Mouse (Mus musculus) cerebellum, postnatal 36 days (tissue): ENCODE data around the gene Rnf150.

Source experiments
- DNase-seq, 2 experiments: peaks; one replicate each; pipeline ENCODE4 v3.0.0; 2021 to 2022; ENCODE audit warnings: mixed read lengths in 2 of 2

The Rnf150 gene

DNA sequence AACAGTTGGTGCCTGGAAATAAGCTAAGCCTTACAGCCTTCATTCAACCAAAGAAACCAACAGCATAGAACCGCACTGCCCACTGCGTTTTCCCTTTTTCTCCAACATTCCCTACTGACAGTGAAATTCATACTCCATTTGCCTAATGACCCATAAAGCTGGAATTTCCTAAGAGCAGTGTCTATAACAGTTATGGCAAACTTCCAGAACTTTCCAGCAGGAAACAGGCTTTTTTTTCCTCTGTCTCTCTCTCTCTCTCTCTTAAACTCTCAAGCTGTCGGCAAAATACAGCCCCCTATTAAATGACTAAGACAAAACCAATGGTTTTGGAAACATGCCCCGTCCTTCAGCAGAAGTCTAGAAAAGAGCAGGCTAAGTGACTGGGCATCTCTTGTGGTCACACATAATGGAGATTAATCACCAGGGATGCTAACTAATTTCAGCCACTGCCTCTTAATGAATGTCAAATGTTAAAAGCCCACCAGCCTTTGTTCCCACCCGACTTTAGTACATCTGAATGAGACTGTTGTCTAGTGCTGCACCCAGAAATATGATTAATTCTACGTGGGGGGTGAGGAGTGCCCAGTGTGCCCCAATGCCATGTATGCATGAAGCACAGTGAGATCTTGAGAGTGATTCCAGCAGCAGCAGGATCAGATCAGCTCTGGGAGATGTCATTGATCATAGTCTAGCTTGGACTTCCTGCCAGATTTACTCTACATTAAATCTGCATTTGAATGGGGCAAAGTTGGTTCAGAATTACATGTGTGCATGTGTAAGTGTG is 80.3 kb downstream of the Rnf150 start:
- DNase-seq, result no peak

- no peak for DNase-seq
These were observed 82.7 kb downstream of the Rnf150 start for GRCm38 (mm10) chr8:82945867-82946266.

DNA sequence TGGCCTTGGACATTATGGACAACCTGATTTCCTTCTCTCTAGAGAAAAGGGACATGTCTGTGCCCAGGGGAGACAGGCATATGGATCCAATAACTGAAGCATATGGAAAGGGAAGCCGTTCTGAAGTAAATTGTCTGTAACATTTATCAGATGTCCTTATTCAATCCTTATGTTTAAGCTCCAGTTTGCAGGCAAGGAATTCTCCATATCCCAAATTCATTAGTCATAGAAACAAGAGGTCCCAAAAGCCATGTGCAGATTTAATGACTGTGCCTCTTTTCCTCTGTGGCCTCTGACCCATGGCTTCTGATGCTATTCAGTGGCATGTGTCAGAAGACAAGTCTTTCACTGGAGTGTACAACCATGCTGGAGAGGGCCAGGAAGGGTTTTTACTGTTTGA is 83.5 kb downstream of the Rnf150 start:
- DNase-seq, result no peak

DNA sequence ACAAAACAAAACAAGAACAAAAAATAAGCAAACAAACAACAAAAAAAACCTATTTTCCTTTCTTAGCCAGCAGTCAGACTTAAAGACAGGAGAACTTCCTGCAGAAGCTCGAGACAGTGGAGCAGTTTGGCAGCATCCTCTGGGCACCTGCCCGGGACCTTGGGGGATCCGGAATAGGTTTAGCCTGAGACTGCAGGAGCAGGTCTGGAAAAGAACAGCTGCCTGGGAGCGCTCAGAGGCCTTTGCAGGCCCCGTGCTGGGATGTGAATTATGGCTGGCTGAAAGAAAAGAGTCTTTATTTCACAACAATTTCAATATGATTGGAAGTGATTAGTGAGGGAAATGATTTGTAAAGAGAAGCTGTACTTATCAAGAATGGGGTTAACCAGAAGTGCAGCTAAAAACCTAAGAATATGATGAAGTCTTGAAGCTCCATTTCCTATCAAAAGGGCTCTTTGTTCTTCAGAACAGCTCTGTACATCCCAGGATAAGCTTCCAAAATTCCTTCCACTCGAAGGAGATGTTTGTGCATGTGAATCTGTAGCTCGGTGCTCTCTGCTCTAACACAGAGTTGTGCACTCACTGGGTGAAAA is 92.1 kb downstream of the Rnf150 start:
- peak; percentile 34 to 46 for DNase-seq

GRCm38 (mm10) chr8:82959491-82959890 is 96.3 kb downstream of the Rnf150 start:
- no peak for DNase-seq

GRCm38 (mm10) chr8:82959980-82960610 is 96.9 kb downstream of the Rnf150 start:
- DNase-seq, result no peak

- no peak for DNase-seq
These were observed 101.4 kb downstream of the Rnf150 start for GRCm38 (mm10) chr8:82964537-82964936.

DNA sequence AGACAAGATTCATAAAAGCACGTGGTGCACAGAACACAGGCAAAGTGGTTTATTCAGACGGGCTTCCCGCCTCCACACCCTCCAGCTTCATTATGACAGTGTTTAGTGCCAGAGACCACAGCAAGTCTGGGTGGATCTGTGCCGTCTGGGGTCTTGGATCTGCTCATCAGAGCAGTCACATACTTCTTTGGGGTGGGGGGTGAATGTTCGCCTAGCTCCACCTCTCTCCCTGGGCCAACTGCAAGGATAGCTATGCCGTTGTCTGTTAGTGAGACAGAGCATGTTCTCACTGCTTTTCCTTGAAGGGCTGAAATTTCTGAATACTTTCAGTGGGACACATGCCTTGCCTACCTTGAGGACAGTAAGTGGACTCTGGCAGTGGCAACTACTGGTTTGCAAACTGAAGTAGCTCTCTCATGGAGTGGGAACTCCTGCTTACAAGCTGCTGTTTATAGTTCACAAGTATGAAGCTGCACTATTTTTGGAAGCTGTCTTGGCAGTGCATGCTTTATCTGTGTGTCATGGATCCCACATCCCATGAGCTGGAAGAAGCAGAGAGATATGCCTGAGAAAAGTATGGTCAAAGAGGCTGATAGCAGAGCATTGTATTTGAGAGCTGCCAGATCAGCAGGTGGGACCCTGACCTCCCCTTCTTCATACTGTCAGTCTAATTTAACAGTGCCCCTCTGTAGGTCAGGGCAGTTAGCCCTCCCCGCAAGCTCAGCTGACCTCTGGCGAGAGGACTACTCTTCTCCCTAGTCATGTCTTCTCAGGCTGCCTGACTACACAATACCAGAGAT is 104.9 kb downstream of the Rnf150 start:
- DNase-seq, result no peak

GRCm38 (mm10) chr8:82969967-82970366 is 106.8 kb downstream of the Rnf150 start:
- DNase-seq, result no peak

DNA sequence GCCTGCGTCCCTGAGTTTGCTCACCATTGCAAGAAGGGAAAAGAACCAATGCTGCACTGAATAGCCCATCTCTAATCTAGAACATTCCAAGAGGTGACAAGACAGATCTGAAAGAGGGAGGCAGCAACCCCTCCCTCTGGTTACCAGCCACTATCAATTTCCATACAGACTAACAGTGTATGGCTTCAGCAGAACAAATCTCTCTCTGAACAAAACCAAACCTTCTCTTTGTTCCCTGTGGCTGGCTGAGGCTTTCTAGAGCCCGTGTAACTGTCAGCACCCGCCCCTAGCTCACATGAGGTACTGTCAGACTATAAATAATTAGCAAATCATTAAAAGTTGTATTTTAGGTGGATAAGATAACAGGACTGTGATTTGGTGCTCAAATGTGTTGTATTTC is 109.7 kb downstream of the Rnf150 start:
- no peak for DNase-seq

GRCm38 (mm10) chr8:82973331-82973730 is 110.2 kb downstream of the Rnf150 start:
- DNase-seq, result no peak

- DNase-seq, result no peak
These were observed 118.2 kb downstream of the Rnf150 start for GRCm38 (mm10) chr8:82981244-82981855.

DNA sequence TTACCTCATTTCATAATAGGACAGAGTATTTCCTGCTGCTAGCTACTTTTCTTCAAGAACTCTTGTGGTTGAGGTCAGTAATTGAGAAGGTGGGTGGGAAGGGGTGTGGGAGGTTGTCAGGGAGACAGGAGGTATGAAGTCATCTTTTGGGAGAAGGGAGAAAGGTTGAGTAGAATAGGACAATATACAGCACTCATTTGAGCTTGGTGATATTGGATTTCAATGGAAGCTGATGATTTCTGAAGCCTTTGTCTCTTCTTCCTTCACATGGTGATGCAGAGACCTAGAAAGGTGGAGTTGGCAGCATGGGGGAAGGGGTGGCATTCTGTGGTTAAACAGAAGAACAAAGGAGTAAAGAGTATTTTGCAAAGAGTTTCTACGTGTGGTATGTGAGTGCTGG is 119.7 kb downstream of the Rnf150 start:
- no peak for DNase-seq

- no peak for DNase-seq
These were observed 120.1 kb downstream of the Rnf150 start for GRCm38 (mm10) chr8:82983301-82983700.

DNA sequence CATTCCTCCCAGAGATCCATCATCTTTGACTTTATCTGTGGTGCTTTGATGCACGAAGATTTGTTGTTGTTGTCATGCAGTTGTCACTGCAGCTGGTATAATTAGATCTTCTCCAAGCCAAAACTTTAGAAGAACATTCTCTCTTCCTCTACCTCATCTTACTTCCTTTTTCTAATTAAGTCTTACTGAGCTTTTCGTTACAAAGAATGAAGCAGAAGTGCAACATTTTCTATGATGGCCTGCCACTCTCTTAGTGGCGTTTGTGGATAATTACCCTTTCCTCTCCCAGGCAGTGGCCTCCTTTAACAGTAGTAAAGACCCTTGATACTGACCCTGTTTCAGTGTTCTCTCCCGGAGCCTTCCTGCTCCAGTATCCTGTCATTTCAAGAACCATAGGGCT is 128.9 kb downstream of the Rnf150 start:
- no peak for DNase-seq

- no peak for DNase-seq
These were observed 132.7 kb downstream of the Rnf150 start for GRCm38 (mm10) chr8:82995727-82996438.

DNA sequence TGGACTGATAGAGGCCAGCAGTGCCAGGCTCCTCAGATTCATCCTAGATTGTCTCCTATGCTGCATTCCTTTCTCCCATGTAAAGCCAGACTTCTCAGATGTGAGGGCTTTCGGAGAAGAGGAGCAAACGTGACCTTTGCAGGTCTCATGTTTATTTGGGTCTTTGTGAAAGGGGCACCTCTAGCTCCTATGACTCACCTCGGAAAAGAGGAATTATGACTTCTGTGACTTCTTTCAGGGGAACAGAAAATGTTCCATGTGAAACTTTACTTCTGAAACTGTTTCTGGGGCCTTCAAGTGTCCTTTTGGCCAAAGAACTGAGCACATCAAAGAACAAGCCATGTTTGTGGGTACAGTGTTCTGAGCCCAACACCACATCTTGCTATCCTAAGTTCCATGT is 133.7 kb downstream of the Rnf150 start:
- no peak for DNase-seq

GRCm38 (mm10) chr8:82998778-82999177 is 135.6 kb downstream of the Rnf150 start:
- no peak for DNase-seq

DNA sequence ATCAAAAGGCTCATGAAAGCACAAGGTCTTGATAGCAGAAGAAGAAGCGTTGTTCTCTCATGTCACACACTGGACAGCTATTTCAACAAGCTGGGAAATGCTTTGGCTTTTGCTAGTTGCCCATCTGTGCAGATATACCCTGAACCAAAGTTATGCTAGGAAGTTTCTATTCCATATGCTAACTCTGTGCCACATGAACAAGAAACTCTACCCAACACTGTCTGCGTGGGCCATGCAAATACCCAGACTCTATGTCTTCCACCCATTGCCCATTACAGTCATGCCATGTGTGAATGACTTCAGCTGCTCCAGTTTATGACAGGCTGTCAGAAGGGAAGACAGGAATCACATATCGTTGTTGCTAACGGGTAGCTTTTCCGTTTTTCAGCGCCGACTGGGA is 140.0 kb downstream of the Rnf150 start:
- no peak for DNase-seq

GRCm38 (mm10) chr8:83009481-83009880 is 146.3 kb downstream of the Rnf150 start:
- no peak for DNase-seq

DNA sequence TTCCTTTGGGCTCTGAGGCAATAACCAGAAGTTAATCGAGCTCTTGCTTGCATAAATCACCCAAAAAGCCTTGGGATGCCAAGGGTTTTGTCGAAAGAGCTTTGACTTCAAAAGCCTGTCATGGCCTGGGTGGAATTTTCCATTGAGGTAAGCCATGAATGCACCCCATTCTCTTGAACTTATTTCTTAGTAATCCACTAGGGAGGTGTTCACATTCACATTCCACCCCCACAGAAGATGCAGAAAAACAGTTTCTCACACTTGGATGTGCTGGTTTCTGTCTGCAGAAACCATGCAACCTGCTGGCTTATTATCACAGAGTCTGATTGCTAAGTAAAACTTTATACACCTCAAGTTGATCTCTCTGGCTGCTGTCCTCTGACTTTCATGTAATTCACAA is 148.1 kb downstream of the Rnf150 start:
- no peak for DNase-seq

- DNase-seq, result no peak
These were observed 148.6 kb downstream of the Rnf150 start for GRCm38 (mm10) chr8:83011758-83012157.
